Mouse (Mus musculus): ENCODE data around the gene Dvl3.
"Not testable (repeated sequence)": the region's sequence is repeated elsewhere in the genome, so short reads cannot be mapped to it uniquely, and the experiment has no call there.

Gene Dvl3

DNA sequence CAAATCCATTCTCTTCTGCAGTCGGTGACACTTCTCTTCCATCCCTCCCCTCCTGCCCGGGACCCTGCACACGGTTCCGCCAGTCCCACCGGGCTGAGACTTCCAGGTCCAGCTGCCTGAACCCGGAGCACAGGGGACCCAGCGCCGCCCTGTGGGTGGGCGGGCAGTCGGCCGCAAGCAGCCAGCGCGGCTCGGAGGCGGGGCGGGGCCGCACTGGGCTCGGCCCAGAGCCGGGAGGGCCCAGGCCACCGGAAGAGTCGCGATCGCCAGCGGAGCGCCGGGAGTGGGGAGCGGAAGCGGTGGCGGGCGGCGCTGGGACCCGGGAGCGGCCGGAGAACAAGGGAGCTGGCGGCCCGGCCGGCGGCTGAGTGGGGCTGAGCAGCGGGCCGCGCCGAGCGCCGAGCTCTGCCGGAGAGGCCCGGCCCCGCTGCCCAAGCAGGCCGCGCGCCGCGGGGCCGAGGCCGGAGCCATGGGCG, at the start of gene Dvl3:
TSS of gene Dvl3 (plus strand) at position 257 of the 476 bp plus-strand sequence.
- peak; percentile 90 to 92 for DNase-seq

DNA sequence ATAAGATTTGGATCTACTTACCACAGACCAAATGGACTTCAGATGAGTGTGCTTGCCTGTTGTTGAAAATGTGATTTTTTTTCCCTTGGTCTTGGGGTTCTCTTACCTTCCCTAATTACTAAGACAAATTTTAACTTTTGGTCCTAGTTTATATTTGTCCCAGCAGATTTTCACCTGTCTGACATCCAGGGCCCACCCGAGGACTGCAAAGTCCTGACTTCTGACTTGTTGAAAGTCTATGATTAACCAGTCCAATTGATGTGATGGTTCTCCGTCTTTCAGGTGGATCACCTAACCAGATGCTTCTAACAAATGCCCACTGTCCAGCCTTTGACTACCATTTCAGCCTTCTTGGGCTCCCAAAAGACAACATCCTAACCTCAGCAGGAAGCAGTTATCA, 45.8 kb upstream of the Dvl3 start:
- peak in 1 of 2 experiments; percentile 29 for DNase-seq

DNA sequence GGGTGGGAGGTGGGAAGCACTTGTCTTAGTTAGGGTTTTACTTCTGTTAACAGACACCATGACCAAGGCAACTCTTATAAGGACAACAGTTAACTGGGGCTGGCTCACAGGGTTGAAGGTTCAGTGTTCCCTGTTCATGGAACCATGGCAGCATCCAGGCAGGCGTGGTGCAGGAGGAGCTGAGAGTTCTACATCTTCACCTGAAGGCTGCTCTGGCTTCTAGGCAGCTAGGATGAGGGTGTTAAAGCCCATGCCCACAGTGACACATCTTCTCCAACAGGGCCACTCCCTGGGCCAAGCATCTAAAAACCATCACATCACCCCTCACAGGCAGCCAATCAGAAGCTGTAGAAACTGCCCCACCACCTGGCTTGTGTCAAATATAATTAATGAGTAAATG, 45.1 kb upstream of the Dvl3 start:
- DNase-seq: peak; percentile 24 to 65

DNA sequence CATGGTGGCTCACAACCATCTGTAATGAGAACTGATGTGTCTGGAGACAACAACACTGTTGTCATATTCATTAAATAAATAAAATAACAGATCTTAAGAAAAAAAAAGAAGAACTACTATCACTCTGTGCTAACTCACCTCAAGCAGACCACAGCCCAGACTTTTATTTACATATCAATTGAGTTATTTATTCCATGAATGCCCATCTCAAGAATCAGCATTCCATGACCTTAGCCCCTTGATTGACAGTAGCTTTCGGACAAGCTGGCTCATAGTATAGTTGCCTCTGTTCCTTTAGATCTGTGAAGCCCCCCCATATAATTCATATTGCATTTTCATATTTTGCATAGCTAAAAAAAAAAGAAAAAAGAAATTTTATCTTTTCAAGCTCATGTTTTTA, 43.0 kb upstream of the Dvl3 start:
- DNase-seq: no peak

DNA sequence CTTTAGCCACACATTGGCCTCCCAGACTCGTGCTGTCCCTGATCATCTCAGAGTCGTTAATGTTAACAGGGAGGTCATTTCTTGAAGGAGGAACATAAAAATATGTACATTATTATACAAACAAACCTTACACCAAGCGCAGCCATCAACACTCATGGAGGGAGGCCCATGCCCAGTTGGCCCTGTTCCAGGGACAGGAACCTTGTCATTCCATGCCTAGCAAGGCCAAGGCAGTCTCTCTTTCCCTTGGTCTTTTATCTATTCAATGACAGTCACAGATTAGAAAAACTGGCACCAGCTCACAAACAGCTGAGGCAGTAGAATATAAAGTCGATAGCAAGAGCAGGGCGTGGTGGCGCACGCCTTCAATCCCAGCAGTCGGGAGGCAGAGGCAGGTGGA, 42.6 kb upstream of the Dvl3 start:
- DNase-seq: no peak

DNA sequence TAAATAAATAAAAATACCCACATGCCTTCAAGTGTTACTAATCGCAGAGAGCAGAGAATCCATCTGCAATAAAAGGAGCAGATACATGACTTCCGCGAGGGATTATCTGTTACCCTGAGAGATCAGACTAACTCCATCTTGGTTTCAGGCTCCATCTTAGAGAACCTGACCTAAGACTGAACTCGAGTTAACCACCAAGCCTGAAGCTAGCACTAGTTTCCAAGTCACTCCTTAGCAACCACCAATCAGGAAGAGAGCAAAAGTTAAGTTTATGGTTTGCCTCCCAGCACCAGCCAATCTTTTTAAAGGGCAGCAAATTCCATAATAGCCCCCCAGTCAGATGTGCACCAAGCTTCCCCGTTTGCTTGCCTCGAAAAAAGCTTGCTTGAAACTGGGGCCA, 42.0 kb upstream of the Dvl3 start:
- no peak for DNase-seq

DNA sequence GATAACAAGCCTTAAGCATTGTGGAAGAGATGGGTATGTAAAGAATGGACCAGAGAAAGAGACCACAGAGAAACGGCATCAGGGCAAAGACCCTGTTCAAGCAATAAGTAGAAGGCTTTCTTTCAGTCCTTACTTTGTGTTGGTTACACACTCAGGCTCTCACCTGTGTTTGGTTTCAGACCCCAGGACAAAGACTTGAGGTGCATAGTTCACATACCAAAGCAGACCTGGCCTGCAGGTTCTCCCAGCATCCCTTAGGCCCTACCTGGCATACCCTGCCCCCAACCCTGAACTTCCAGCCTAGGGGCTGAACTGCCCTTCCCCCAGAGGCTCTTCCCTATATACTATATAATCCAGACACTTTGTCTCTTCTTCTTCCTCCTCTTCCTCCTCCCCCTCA, 41.4 kb upstream of the Dvl3 start:
- DNase-seq: no peak

DNA sequence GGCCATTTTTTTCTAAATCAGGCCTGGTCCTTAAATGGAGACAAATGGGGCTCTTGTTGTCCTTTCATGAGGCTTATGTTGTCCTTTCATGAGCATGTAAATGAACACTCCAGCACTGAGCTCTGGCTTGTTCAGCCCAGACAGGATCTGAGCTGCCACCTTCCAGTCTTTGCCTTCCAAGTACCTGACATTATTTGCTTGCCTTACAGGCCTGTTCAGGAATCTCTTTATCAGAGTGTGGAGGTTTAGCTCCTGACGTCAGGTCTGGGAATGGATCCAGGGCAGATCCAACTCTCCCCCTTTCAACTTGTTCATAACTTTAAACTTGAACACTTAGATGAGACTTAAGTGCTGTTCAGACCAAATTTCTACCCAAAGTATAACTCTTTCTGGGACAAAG, 39.9 kb upstream of the Dvl3 start:
- DNase-seq: peak in 1 of 2 experiments; percentile 40

DNA sequence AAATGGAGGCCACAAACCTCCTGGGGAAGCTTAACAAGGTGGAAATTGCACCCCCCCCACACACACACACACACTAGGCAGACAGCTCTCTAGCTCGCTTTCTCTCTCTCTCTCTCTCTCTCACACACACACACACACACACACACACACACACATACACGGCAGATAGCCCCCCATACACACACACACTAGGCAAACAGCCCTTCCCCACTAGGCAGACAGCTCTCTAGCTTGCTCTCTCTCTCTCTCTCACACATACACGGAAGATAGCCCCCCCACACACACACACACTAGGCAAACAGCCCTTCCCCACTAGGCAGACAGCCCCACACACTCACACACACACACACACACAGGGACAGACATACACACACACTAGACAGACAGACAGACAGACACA, 39.5 kb upstream of the Dvl3 start:
- no peak for DNase-seq

DNA sequence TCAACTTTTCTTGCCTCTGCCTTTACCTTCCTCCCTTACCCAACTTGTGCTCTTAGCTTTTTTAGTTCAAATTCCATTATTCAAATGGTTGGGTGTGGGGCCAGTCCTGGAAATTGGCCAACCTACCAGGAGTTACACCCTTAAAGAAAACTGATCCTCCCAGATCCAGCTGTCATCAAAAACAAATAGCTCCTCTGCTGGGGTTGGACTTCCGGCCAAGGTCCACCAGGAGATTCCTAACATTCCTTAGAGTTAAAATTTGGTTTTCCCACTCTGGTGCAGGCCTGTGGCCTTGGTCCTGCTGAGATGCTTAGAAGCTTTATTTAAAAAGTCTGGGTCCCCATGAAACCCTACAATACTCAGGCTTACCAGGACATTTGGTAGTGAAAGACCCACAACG, 38.3 kb upstream of the Dvl3 start:
- DNase-seq: peak; percentile 82 to 84

DNA sequence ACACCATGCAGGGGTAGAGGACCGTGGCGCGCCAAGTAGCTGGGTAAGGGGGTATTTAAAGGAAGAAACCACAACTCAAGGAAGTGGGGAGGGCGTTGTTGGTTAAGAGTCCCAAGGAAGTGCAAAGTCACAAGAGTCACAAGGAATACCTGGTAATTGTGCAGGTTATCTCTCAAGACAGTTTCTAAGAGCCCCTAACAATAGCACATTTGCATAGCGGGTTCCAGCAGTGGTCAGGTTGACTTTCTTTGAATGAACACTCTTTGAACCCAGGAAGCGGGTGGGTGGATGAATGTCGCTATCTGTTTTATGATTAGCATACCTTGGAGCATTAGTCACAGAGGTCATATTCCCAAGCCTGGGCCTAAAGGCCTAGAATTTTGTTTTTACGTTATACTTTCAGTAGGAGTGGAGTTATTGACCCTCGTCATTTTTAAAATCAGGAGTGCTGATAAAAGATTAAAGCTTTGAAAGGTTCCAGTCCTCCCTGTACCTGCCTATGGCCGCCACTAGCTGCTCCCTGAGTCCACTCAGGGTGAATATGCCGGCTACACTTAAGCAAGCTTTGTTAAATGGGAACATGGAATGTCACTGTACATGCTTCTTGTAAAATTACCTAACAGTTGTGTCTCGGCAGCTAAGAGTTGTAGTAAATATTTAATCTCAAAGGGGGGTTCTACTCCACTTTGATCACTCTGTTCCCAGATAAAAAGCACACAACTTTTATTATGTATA, 37.6 kb upstream of the Dvl3 start:
- not testable (repeated sequence) for DNase-seq

DNA sequence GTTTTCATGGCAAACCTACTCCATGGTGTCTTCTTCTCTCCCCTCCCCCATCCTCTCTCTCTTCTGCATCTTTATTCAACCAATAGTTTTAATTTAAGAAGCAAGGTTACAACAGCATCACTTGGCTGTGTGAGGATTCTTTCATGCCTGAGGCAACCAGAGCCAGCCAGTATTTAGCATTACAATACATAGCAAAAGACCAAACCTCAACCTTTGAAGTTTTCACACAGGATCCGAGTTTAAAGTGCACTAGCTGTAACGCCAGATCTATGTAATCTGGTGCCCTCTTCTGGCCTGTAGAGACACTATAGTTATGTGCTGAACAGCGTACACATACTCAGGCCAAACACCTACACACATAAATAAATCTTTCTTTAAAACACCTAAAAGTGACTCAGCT, 36.7 kb upstream of the Dvl3 start:
- DNase-seq: peak; percentile 44 to 51

DNA sequence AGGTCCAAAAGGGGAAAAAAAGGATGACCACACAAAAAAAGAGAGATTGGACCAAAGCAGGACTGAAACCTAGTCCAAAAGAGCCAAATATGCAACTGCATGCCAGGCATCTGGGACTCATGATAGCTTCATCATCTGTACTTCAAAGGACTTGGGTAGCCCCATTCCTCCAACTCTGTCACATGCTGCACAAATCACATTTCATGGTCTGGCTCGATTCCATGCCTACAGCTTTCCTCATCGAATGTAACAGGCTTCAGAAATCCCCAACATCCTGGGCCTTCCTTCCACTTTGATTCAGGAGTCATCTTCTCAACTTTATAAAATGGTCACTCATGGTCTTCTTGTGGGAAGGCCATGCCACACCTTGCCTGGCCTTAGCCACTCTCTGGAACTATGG, 35.0 kb upstream of the Dvl3 start:
- DNase-seq: no peak

DNA sequence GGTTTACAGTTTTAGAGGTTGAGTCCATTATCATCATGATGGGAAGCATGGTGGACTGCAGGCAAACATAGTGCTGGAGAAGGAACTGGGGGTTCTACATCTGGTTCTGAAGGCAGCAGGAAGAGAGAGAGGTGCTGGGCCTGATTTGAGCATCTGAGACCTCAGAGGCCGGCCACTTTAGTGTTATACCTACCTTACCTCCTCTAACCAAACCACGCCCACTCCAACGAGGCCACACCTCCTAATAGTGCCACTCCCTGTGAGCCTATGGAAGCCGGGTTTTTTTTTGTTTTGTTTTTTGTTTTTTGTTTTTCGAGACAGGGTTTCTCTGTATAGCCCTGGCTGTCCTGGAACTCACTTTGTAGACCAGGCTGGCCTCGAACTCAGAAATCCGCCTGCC, 33.1 kb upstream of the Dvl3 start:
- DNase-seq: not testable (repeated sequence)

DNA sequence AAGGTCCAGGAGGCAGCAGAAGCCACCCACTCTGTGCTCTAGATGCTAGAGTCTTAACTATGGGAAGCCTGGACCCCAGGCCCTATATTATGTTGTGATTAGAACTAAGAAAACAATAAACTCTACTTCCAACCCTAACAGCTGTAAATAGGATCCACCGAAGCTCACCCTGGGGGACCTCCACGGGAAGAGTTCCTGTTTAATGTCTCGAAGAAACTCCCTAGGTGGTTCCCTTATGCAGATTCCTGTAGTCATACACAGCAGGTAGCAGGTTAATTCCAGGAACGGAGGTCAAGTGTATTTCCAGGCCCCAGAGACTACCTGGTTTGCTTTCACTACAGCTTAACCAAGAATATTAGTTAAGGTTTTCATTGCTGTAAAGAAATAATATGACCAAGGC, 31.7 kb upstream of the Dvl3 start:
- no peak for DNase-seq

DNA sequence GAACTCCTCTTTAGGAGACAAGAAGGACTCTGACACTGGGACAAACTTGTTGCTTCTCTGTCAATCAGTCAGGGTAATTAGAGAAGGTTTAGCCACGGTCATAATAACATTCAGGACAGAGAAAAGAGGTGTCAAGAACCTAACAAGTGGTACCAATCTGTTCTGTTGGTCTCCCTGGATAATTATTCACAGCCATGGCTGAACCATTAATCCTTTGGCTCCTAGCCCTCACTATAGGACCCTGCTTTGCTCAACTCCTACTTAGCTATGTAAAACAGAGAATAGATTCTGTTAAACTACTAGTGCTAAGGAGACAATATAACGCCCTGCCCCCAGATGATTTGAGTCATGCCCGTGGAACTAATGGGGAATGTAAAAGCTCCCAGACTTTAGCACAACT, 30.7 kb upstream of the Dvl3 start:
- peak; percentile 77 to 81 for DNase-seq

DNA sequence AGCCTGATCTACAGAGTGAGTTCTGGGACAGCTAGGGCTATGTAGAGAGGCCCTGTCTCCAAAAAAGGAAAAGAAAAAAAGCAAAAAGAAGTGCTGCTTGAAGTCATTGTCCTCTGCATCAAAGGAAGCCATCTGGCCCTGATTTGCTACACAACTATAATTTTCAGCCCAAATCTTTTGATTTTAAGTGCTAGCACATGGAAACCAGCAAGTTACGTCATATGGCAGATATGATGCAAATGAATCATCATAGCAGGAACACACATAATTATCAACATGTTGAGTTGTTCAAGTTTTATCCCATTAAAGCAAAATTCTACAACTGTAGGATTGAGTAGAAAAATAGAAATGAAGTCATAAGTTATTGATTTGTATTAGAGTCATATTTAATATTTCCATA, 28.6 kb upstream of the Dvl3 start:
- DNase-seq: no peak

DNA sequence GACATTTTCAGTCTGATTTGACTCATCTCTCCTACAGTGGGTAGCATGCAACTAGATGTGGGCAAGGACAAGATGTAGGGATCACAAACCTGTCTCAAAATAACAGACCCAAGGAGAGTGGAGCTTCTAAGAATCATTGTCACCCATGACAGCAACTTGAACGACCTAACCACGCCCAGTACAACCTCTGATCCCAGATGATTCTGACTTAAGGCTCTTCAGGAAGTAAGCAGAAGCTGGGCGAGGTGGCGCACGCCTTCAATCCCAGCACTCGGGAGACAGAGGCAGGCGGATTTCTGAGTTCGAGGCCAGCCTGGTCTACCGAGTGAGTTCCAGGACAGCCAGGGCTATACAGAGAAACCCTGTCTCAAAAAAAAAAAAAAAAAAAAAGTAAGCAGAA, 28.0 kb upstream of the Dvl3 start:
- DNase-seq: not testable (repeated sequence)

DNA sequence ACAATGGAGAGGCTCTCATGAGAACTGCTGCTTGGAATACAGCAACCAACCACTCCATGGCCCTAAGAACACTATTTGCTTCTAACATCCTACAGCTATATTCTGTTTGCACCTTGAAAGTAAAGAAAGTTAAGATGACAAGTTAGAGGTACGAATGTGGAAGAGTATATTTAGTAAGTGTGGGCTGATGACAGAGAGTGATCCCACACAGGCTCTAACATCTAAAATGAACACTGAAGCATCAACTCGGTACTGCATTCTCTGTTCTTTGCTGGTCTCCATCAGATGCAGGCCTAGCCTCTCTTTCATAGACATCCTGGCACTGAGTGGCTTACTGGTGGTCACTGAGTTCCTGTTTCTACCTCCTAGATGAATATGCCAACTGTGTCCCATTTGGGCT, 27.5 kb upstream of the Dvl3 start:
- DNase-seq: no peak

DNA sequence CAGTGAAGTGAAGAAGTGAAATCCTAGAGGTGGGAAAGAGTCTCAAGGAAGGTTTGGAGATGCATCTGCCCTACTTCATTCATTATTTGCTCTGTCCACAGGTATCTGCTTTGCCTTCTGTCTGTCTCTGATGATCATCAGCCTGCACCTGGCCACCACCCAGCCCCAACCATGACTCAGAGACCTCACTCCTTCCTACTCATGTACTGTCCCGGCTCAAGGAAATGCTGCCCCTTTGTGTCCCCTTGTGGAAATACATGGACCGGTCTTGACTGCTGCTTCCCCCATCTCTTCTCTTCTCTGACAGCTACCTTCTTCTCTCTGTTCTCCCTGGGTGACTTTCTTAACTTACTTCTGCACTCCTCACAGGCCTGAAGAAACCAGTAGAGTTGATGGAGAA, 26.2 kb upstream of the Dvl3 start:
- DNase-seq: peak in 1 of 2 experiments; percentile 28

DNA sequence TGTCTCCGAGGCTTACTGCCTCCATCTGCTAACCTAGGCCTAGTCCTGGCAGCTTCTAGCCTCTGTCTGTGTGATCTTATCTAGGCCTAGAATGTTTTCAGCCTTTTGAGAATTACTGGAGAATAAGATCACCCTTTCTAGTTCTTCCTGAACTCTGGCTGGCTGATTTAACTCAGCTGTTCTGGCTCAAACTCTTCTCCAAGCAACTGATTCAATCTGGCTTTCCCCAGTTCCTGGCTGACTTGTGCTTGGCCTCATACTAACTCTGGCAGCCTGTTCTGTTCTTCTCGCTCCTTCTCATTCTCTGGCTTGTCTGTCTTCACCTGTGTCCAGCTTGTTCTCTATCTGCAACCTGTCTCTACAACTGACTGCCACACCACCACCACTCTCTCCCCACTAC, 25.5 kb upstream of the Dvl3 start:
- DNase-seq: no peak

DNA sequence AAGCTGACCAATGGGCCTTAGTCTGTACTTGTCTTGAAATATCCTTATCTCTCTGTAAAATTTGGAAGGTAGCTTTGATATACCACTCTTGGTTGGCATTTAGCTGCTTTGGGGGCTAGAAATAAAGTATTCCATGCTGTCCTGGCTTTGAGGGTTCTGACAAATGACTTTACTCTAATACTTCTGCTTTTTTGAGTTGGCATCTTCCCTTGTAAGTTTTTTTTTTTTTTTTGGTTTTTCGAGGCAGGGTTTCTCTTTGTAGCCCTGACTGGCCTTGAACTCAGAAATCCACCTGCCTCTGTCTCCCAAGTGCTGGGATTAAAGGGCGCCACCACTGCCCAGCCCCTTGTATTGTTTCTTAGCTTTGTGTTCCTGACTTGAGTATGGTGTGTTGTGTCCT, 23.3 kb upstream of the Dvl3 start:
- no peak for DNase-seq

DNA sequence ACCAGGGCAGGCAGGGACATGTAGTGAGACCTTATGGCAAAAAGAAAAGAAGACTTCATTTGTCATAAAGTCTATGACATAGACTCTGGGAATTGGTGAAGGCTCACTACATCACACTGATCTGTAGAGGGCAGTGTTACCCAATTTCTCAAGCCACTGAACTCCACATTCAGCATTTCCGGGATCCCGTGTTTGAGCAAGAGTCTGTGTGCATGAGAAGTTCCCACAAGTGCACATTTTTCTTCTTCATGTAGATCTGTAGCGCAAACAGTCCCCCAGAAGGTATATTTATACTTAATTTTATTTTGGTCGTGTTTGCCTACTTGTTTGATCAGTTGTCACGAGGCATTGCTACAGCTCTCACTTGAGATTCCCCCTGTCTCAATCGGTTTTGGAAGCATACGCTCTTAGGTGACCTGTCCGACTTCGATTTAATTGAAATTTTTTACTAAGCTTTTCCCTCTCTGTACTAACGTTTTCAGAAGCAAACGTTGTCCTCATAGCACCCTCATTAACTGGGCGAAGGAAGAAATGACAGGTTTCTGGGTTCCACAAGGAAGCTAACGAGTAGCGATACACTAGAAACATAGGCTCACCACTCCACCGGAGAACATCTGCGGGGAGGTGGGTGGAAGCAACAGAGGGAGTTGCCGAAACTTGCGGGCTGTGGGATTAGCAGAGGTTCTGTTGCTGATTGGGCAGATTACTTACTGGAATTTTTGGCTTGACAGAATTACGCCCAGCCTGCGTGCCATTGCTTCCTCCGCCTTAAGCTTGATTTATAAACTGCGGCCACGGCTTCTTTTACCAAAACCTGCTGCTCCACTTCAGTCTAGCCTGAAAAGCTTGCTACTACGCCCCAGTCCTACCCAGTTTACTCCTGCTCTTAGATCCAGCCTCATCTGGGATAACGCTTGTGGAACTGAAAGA, 19.8 kb upstream of the Dvl3 start:
- peak; percentile 63 to 69 for DNase-seq
